Mouse (Mus musculus) C2C12 (cell line): ENCODE results near the gene Pmfbp1.

Experiments
- CTCF ChIP-seq: IDR thresholded peaks from one replicate; pipeline ENCODE4 v1.5.1; 2011; ENCODE audit not compliant: control insufficient read depth, insufficient read depth, insufficient read length
- MYOD1 ChIP-seq: IDR thresholded peaks from one replicate; pipeline ENCODE4 v1.6.1; 2011; ENCODE audit warnings: low read depth; ENCODE audit not compliant: control insufficient read depth, insufficient read length
- USF1 ChIP-seq: IDR thresholded peaks from one replicate; pipeline ENCODE4 v1.6.1; 2011; ENCODE audit warnings: low read depth, mild to moderate bottlenecking, control low read depth, moderate library complexity

DNA sequence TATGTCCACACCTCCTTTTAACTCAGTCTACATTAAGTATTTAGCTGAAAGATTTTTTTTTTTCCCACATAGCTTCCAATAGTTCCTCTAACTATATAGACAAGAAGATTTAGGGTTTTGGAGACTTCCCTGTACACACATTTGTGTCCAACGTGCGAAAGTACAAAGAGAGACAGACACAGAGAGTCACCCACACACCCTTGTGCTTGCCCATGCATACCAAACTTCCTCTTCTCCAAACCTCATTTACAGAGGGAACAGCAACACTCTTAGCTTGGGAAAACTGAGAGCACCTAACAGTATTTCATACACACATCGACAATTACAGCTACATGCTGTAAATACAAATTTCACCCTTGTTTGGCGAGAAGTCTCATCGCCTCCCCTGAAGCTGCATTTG, 11.7 kb downstream of the Pmfbp1 start:
- TF ChIP-seq CTCF (no peak), MYOD1 (no peak), USF1 (no peak)
